Mouse (Mus musculus) limb, embryonic 13.5 days (tissue): ENCODE measurements at regions not wholly inside any gene's neighbourhood (a gene's known extent, or its start where the extent isn't known, plus 50 kb on each side); places are given as distances from the start of the nearest gene placed in this dataset.

ENCODE experiments used
- ATAC-seq: fragments of 200-750 bp; cut with Nextera tagmentation; 2 replicates; pipeline ENCODE4 v1.8.0; 2017; ENCODE audit warnings: low read depth, moderate number of reproducible peaks, moderate TSS enrichment; ENCODE audit not compliant: low FRiP score
- H3K27ac ChIP-seq: fragments of 300-500 bp; sonication (generic); 2 replicates; pipeline ENCODE4 v1.5.1; 2015; ENCODE audit warnings: inconsistent platforms, mild to moderate bottlenecking, moderate library complexity
- H3K27me3 ChIP-seq: fragments of 300-500 bp; sonication (generic); 2 replicates; pipeline ENCODE4 v1.6.1; 2015; ENCODE audit warnings: mild to moderate bottlenecking, inconsistent platforms
- H3K36me3 ChIP-seq: fragments of 300-500 bp; sonication (generic); 2 replicates; pipeline ENCODE4 v1.6.1; 2015; ENCODE audit warnings: inconsistent platforms, mild to moderate bottlenecking, moderate library complexity
- H3K4me1 ChIP-seq: fragments of 300-500 bp; sonication (generic); 2 replicates; pipeline ENCODE4 v1.6.1; 2015; ENCODE audit warnings: inconsistent platforms
- H3K4me2 ChIP-seq: fragments of 300-500 bp; sonication (generic); replicated peaks from 2 replicates; pipeline ENCODE4 v1.6.1; 2015; ENCODE audit warnings: inconsistent platforms, mild to moderate bottlenecking, moderate library complexity
- H3K4me3 ChIP-seq: fragments of 300-500 bp; sonication (generic); 2 replicates; pipeline ENCODE4 v1.5.1; 2015; ENCODE audit warnings: moderate library complexity, mild to moderate bottlenecking, inconsistent platforms
- H3K9ac ChIP-seq: fragments of 300-500 bp; sonication (generic); 2 replicates; pipeline ENCODE4 v1.6.1; 2015; ENCODE audit warnings: mild to moderate bottlenecking, inconsistent platforms
- H3K9me3 ChIP-seq: fragments of 300-500 bp; sonication (generic); 2 replicates; pipeline ENCODE4 v1.6.1; 2016; ENCODE audit warnings: inconsistent platforms
- WGBS: fragments of 180-500 bp; shearing (Covaris S2); methylation state at CpG from one replicate; pipeline ENCODE4 v1.1.7; 2015; 5-methylcytosine and 5-hydroxymethylcytosine counted together

- WGBS: 71% methylated on average over 3 of the region's 3 CpGs
- ATAC-seq: no peak
- Histone ChIP-seq H3K4me2 (no peak overlapping the region), H3K4me3 (no peak overlapping the region), H3K4me1 (0 out of 2 replicates have a peak, but pooled peaks cover 4% of the 10 kb centered on the region), H3K9ac (no peak overlapping the region), H3K9me3 (no peaks in the 10 kb centered on the region), H3K36me3 (no peaks in the 10 kb centered on the region), H3K27ac (no peak overlapping the region), H3K27me3 (no peaks in the 10 kb centered on the region)
Observed at GRCm38 (mm10) chr3:39925436-39925835, 605.6 kb upstream of the Intu start.

GRCm38 (mm10) chr3:39928421-39928820 is 602.7 kb upstream of the Intu start:
- H3K9ac ChIP-seq: no peak overlapping the region
- H3K4me2 ChIP-seq: no peak overlapping the region
- no peaks in the 10 kb centered on the region for H3K36me3 ChIP-seq
- 0 out of 2 replicates have a peak, but pooled peaks cover 4% of the 10 kb centered on the region for H3K4me1 ChIP-seq
- H3K9me3 ChIP-seq: no peaks in the 10 kb centered on the region
- 89% methylated on average over 2 of the region's 2 CpGs for WGBS
- ATAC-seq: no peak
- H3K27me3 ChIP-seq: no peaks in the 10 kb centered on the region
- H3K27ac ChIP-seq: no peak overlapping the region
- no peak overlapping the region for H3K4me3 ChIP-seq

DNA sequence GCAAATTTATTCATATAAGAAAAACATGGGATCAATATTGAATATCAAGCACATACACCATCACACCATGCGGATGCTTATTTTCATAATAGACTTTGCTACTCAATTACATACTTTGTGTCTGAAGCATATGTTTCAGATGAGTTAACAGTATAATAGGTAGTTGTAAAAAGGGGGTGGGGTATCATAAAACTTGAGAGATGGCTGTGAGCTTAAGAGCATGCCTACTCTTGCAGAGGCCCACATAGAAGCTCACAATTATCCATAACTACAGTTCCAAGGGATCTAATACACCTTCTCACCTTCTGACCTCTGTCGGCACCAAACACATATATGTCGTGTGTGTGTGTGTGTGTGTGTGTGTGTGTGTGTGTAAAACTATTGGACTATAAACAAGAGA is 597.7 kb upstream of the Intu start:
- Histone ChIP-seq H3K27me3 (no peaks in the 10 kb centered on the region), H3K27ac (no peak overlapping the region), H3K9ac (no peak overlapping the region), H3K9me3 (no peaks in the 10 kb centered on the region), H3K4me3 (no peak overlapping the region), H3K36me3 (no peaks in the 10 kb centered on the region), H3K4me2 (no peak overlapping the region), H3K4me1 (no peaks in the 10 kb centered on the region)
- 77% methylated on average over 3 of the region's 3 CpGs for WGBS
- ATAC-seq: no peak

GRCm38 (mm10) chr3:39937719-39938278 is 593.3 kb upstream of the Intu start:
- 86% methylated on average over 3 of the region's 3 CpGs for WGBS
- no peaks in the 10 kb centered on the region for H3K27me3 ChIP-seq
- no peak for ATAC-seq
- no peak overlapping the region for H3K27ac ChIP-seq
- H3K9me3 ChIP-seq: no peaks in the 10 kb centered on the region
- H3K4me1 ChIP-seq: no peaks in the 10 kb centered on the region
- H3K9ac ChIP-seq: no peak overlapping the region
- H3K4me2 ChIP-seq: no peak overlapping the region
- H3K36me3 ChIP-seq: no peaks in the 10 kb centered on the region
- no peak overlapping the region for H3K4me3 ChIP-seq

GRCm38 (mm10) chr3:39944581-39944980 is 586.5 kb upstream of the Intu start:
- Histone ChIP-seq H3K27ac (no peak overlapping the region), H3K9ac (no peak overlapping the region), H3K27me3 (no peaks in the 10 kb centered on the region), H3K9me3 (no peaks in the 10 kb centered on the region), H3K4me1 (no peaks in the 10 kb centered on the region), H3K4me2 (no peak overlapping the region), H3K36me3 (no peaks in the 10 kb centered on the region), H3K4me3 (no peak overlapping the region)
- no peak for ATAC-seq
- WGBS: 84% methylated on average over 3 of the region's 3 CpGs

DNA sequence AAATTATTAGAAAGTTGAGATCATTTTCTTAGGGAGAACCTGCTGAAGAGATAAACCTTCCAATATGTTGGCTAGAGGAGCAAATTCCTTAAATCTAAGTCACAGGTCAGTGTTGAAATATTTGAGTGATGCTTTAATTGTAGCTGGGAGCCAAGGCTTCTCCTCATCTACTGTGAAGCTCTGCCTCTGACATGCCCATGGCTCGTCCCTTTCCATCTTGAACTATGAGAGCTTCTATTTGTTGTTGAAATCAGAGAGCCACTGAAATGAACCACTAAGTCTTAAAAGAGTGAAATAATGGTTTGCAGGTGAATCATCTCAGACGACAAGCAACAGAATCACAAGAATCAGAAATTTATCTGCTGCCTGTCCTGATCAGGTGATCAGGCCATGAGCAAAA is 579.0 kb upstream of the Intu start:
- WGBS: 71% methylated on average over 2 of the region's 2 CpGs
- Histone ChIP-seq H3K9me3 (peaks cover 9% of the 10 kb centered on the region; the same call in 1 of the 2 replicates), H3K4me3 (no peak overlapping the region), H3K27me3 (no peaks in the 10 kb centered on the region), H3K27ac (no peak overlapping the region), H3K36me3 (no peaks in the 10 kb centered on the region), H3K4me1 (no peaks in the 10 kb centered on the region), H3K9ac (no peak overlapping the region), H3K4me2 (no peak overlapping the region)
- ATAC-seq: no peak

DNA sequence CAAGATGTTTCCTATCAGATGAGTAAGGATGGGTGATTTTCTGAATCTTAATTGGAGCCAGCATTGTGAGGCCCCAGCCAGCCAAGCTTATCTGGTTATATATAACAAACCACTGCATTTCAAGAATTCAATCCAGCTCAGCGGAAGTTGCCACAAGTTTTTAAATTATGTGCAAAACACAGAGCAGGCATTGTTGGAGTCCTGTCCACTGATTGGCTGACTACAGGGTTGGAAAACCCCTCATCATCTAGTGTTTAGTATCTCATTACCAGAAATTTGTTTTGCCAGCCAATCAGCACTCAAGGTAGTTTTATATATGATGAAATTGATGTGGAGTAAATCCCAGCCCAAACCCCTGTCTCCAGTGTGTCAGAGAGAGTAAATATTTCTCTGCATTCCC is 578.5 kb upstream of the Intu start:
- 62% methylated on average over 1 of the region's 1 CpGs for WGBS
- Histone ChIP-seq H3K9me3 (peaks cover 9% of the 10 kb centered on the region; the same call in 1 of the 2 replicates), H3K4me3 (no peak overlapping the region), H3K9ac (no peak overlapping the region), H3K27me3 (no peaks in the 10 kb centered on the region), H3K4me1 (no peaks in the 10 kb centered on the region), H3K4me2 (no peak overlapping the region), H3K36me3 (no peaks in the 10 kb centered on the region), H3K27ac (no peak overlapping the region)
- no peak for ATAC-seq

DNA sequence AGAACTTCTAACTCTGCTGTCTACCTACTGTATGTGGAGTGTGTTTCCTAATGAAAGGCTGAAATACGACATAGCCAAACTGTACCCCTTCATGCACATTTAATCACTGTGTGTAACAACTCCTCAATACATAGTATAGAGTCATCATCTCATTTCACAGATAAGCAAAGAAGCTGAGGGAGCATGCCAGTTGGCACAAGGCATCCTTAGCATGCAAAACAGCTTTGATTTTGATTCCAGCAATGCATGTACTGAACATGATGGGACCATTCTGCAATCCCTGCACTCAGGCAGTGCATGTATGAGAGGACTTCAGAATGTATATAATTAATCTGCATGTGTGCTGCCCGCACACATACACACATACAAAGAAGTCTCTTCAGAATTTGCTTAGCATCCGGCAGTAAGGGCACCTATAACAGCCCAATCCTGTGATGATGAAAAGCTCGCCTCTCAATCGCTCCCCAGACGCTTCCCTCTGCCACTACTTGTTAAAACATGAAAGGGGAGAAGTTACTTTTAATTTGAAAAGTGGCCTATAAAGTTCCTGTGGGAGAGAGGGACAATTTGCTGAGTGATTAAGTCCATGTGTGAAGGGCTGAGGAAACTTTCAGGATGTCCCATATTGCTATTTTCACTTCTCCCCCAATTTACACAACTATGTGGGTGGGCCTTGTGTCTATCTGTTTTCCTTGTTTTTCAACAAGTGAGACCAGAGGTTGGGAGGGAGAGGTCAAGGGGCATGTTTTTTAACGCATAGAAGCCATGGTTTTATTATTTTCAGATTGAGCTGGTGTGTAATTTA is 569.0 kb upstream of the Intu start:
- no peak for ATAC-seq
- Histone ChIP-seq H3K4me3 (no peak overlapping the region), H3K9ac (no peak overlapping the region), H3K36me3 (no peaks in the 10 kb centered on the region), H3K27ac (no peak overlapping the region), H3K4me2 (no peak overlapping the region), H3K9me3 (0 out of 2 replicates have a peak, but pooled peaks cover 4% of the 10 kb centered on the region), H3K4me1 (peaks cover 17% of the 10 kb centered on the region), H3K27me3 (no peaks in the 10 kb centered on the region)
- 17% methylated on average over 7 of the region's 7 CpGs for WGBS

- no peak overlapping the region for H3K27ac ChIP-seq
- no peak for ATAC-seq
- 89% methylated on average over 2 of the region's 2 CpGs for WGBS
Observed at GRCm38 (mm10) chr3:39965431-39965830, 565.7 kb upstream of the Intu start.

GRCm38 (mm10) chr3:39966390-39966789 is 564.7 kb upstream of the Intu start:
- no peak for ATAC-seq
- no peak overlapping the region for H3K4me3 ChIP-seq
- WGBS: 94% methylated on average over 2 of the region's 2 CpGs
- H3K27me3 ChIP-seq: no peaks in the 10 kb centered on the region
- no peak overlapping the region for H3K9ac ChIP-seq
- H3K9me3 ChIP-seq: no peaks in the 10 kb centered on the region
- H3K27ac ChIP-seq: no peak overlapping the region
- H3K4me1 ChIP-seq: peaks cover 16% of the 10 kb centered on the region
- H3K36me3 ChIP-seq: no peaks in the 10 kb centered on the region
- no peak overlapping the region for H3K4me2 ChIP-seq

More at GRCm38 (mm10) chr3:39965431-39965830, 565.7 kb upstream of the Intu start:
- H3K27me3 ChIP-seq: no peaks in the 10 kb centered on the region
- H3K4me3 ChIP-seq: no peak overlapping the region
- peaks cover 17% of the 10 kb centered on the region for H3K4me1 ChIP-seq
- H3K9me3 ChIP-seq: no peaks in the 10 kb centered on the region
- H3K4me2 ChIP-seq: no peak overlapping the region
- H3K36me3 ChIP-seq: no peaks in the 10 kb centered on the region
- no peak overlapping the region for H3K9ac ChIP-seq

DNA sequence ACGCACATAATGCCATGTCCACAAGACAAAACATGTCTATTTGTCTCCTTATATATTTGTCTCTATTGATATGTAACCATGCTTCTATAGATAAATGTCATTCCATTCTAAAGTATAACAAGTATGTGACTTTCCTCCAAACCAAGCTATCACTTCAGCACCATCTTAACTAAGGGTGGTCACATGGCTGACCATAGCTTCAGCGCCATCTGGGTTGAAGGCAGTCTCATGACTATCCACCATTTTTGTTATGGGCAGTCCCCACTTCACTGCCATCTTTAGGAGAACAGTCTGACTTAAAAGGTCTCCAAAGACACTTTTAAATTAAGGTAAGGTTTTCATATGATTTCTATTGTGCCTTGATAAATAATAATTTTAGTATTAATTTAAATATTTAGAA is 554.1 kb upstream of the Intu start:
- H3K27ac ChIP-seq: no peak overlapping the region
- 90% methylated on average over 2 of the region's 2 CpGs for WGBS
- H3K4me2 ChIP-seq: no peak overlapping the region
- no peak for ATAC-seq
- no peaks in the 10 kb centered on the region for H3K27me3 ChIP-seq
- no peak overlapping the region for H3K4me3 ChIP-seq
- no peaks in the 10 kb centered on the region for H3K9me3 ChIP-seq
- no peak overlapping the region for H3K9ac ChIP-seq
- no peaks in the 10 kb centered on the region for H3K4me1 ChIP-seq
- H3K36me3 ChIP-seq: no peaks in the 10 kb centered on the region

DNA sequence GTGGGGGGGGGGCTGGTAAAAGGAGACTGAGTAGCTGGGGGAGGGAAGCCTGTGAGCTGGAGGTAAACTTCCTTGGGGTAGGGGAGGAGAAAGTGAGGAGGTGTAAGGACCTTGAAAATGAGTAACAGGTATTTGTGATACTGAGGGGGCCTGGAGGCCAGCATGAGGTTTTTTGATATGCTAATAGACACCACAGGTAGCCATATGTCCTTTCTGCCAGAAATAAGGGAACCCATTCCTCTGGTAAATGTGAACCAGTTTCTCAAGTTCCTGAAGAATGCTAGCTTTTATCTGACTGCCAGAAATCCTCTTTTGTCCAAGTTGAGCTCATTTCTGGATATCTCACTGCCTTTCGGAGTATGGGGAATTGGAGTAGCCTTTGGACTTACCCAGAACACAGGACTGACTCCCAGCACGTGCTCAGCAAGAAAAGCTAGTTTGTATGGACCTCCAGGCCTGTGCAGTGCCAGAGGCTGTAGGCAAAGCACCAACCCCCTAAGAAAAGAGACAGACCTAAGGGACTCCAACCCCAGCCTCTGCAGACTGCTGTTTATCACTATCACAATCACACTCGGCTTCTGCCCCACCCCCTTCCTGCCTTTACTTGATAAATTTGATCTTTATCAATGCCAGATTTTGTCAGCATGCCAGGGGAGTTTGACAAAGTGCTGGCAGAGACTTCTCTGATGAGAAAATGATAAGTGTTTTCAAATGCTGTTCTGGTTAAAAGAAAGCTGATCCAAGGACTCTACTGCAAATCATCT is 552.0 kb upstream of the Intu start:
- H3K9ac ChIP-seq: no peak overlapping the region
- no peak overlapping the region for H3K27ac ChIP-seq
- H3K36me3 ChIP-seq: no peaks in the 10 kb centered on the region
- no peaks in the 10 kb centered on the region for H3K4me1 ChIP-seq
- no peak overlapping the region for H3K4me2 ChIP-seq
- 26% methylated on average over 3 of the region's 3 CpGs for WGBS
- H3K9me3 ChIP-seq: no peaks in the 10 kb centered on the region
- no peak overlapping the region for H3K4me3 ChIP-seq
- no peak for ATAC-seq
- H3K27me3 ChIP-seq: no peaks in the 10 kb centered on the region
